Comparison of ENCODE assay signal across 27 mouse cellular contexts in genomic region chr1:149840961-149841416, GRCm38 (mm10).
DNase-seq lines count a peak whose midpoint lies in the region; ATAC-seq and TF ChIP-seq lines count a peak whose summit lies in the region.
"Had no signal": no experiment of that assay in that cellular context is flagged by ENCODE, and none has a peak within 500 bp of the region (broad histone marks: within the 10 kb centered on the region; RNA-seq: fewer than 3 reads in every experiment).

No protein-coding gene starts in this region.

- no peak for TF ChIP-seq CTCF in liver, adult 2 months (IDR thresholded peaks at IDR 0.05; ENCODE audit: low read depth, low read length)

- no peaks in the 10 kb centered on the region for H3K79me2 ChIP-seq in liver, adult 2 months (ENCODE audit: control insufficient read depth, insufficient read depth, low read length)

- H3K4me1 ChIP-seq in liver, adult 2 months (ENCODE audit: control insufficient read depth, insufficient read depth, low read length) = no peaks in the 10 kb centered on the region
- H3K4me1 ChIP-seq: forebrain, embryonic 13.5 days; heart, embryonic 12.5 days; limb, embryonic 15.5 days; liver, embryonic 15.5 days; stomach, embryonic 15.5 days had no signal

- H3K27me3 ChIP-seq in liver, adult 2 months (ENCODE audit: control insufficient read depth, insufficient read depth, low read length) = no peaks in the 10 kb centered on the region
- H3K27me3 ChIP-seq: forebrain, embryonic 13.5 days; heart, embryonic 12.5 days; limb, embryonic 15.5 days; liver, embryonic 15.5 days; stomach, embryonic 15.5 days had no signal

- H3K27ac ChIP-seq in liver, adult 2 months (replicated peaks; ENCODE audit: insufficient read depth, low read depth, low read length) = no peak overlapping the region
- H3K27ac ChIP-seq: forebrain, embryonic 13.5 days; heart, adult 2 months; hindbrain, embryonic 14.5 days; limb, embryonic 15.5 days; liver, embryonic 15.5 days; stomach, embryonic 15.5 days had no signal

- 72% methylated on average over 4 of the region's 4 CpGs for WGBS in liver, adult 2 months

- no peak overlapping the region for H3K9ac ChIP-seq in liver, adult 2 months (ENCODE audit: low read depth, low read length)
- H3K9ac ChIP-seq: forebrain, embryonic 13.5 days; heart, embryonic 12.5 days; hindbrain, embryonic 14.5 days; limb, embryonic 15.5 days; liver, embryonic 15.5 days; stomach, embryonic 15.5 days had no signal

- DNase-seq in liver, adult 2 months (ENCODE audit: extremely low read depth, low read depth, low spot score) = peak; percentile 34
- no peak for DNase-seq in liver
- peak; percentile 84 for DNase-seq in A20 (ENCODE audit: low read depth, low spot score)
- DNase-seq in ovary, adult 18-20 months (ENCODE audit: low spot score) = no peak
- no peak for DNase-seq in T-cell, adult 2 months (ENCODE audit: low spot score)
- no peak for DNase-seq in cerebellum, adult 11 months
- DNase-seq: adrenal gland, adult 2 months; adrenal gland, postnatal 36 days; cerebellum, adult 8-10 months; cerebellum, postnatal 25 days; gastrocnemius, postnatal 25 days; kidney, postnatal 14 days; midbrain, embryonic 14.5 days; right cerebral cortex, adult 18-20 months; thymus, postnatal 14 days had no signal

- H3K36me3 ChIP-seq in liver, adult 2 months (ENCODE audit: control insufficient read depth, insufficient read depth, low read length) = no peaks in the 10 kb centered on the region
- H3K36me3 ChIP-seq: heart, embryonic 12.5 days; limb, embryonic 15.5 days; liver, embryonic 15.5 days had no signal

- TF ChIP-seq POLR2A in liver, adult 2 months (IDR thresholded peaks at IDR 0.05; ENCODE audit: extremely low read depth, insufficient read depth, low read length) = no peak

- peak; percentile 85 for ATAC-seq in common myeloid progenitor, adult 5-6 weeks (replicated peaks; ENCODE audit: low read depth, poor library complexity, severe bottlenecking)
- peak; percentile 88 for ATAC-seq in megakaryocyte progenitor cell, adult 5-6 weeks (replicated peaks; ENCODE audit: poor library complexity)
- ATAC-seq: activated CD4-positive, CD25-positive, alpha-beta regulatory T cell, adult 4 months; CD4-positive, CD25-positive, alpha-beta regulatory T cell, adult 4 months; forebrain, embryonic 13.5 days; intestine, postnatal 0 days had no signal

- no peak overlapping the region for H3K4me3 ChIP-seq in liver, adult 2 months (ENCODE audit: insufficient read depth, low read depth, low read length)
- H3K4me3 ChIP-seq: forebrain, embryonic 13.5 days; heart, adult 2 months; heart, embryonic 12.5 days; limb, embryonic 15.5 days; liver, embryonic 15.5 days; stomach, embryonic 15.5 days had no signal

Comparison
In these comparisons a context has a peak if more than half of its experiments do, and no peak if none do; other contexts are left out.
1. DNase-seq: peak in liver, adult 2 months (single experiment) and A20 (single experiment); none in liver (single experiment), ovary, adult 18-20 months (single experiment), T-cell, adult 2 months (single experiment) and cerebellum, adult 11 months (single experiment).